Mouse (Mus musculus) ovary, postnatal 36 days (tissue): ENCODE measurements at regions not wholly inside any gene's neighbourhood (a gene's known extent, or its start where the extent isn't known, plus 50 kb on each side); places are given as distances from the start of the nearest gene placed in this dataset.

Source experiments
- DNase-seq: peaks from one replicate; pipeline ENCODE4 v3.0.0; 2022; ENCODE audit warnings: low spot score, mixed read lengths

GRCm38 (mm10) chr13:110683259-110684041 is 288.6 kb downstream of the Plk2 start:
- DNase-seq: no peak

GRCm38 (mm10) chr13:110688796-110689195 is 293.9 kb downstream of the Plk2 start:
- DNase-seq: no peak

GRCm38 (mm10) chr13:110690501-110691255 is 295.8 kb downstream of the Plk2 start:
- no peak for DNase-seq

- DNase-seq: no peak
Measured at GRCm38 (mm10) chr13:110692696-110693095, 297.9 kb downstream of the Plk2 start.

GRCm38 (mm10) chr13:110694876-110695275 is 300.0 kb downstream of the Plk2 start:
- no peak for DNase-seq

- DNase-seq: no peak
Measured at GRCm38 (mm10) chr13:110696549-110696948, 301.7 kb downstream of the Plk2 start.

GRCm38 (mm10) chr13:110704261-110704660 is 309.4 kb downstream of the Plk2 start:
- DNase-seq: no peak

- DNase-seq: no peak
Measured at GRCm38 (mm10) chr13:110710847-110711246, 316.0 kb downstream of the Plk2 start.

GRCm38 (mm10) chr13:110712527-110712926 is 317.7 kb downstream of the Plk2 start:
- DNase-seq: no peak

GRCm38 (mm10) chr13:110722170-110722569 is 327.3 kb downstream of the Plk2 start:
- DNase-seq: no peak

GRCm38 (mm10) chr13:110722752-110723151 is 327.9 kb downstream of the Plk2 start:
- no peak for DNase-seq

GRCm38 (mm10) chr13:110724836-110725235 is 330.0 kb downstream of the Plk2 start:
- no peak for DNase-seq

GRCm38 (mm10) chr13:110725821-110726220 is 331.0 kb downstream of the Plk2 start:
- no peak for DNase-seq

GRCm38 (mm10) chr13:110735511-110735910 is 340.7 kb downstream of the Plk2 start:
- no peak for DNase-seq

GRCm38 (mm10) chr13:110741576-110742206 is 346.8 kb downstream of the Plk2 start:
- no peak for DNase-seq

- no peak for DNase-seq
Measured at GRCm38 (mm10) chr13:110747223-110747868, 352.5 kb downstream of the Plk2 start.

- no peak for DNase-seq
Measured at GRCm38 (mm10) chr13:110752746-110753145, 357.9 kb downstream of the Plk2 start.

GRCm38 (mm10) chr13:110754548-110754947 is 359.7 kb downstream of the Plk2 start:
- no peak for DNase-seq

GRCm38 (mm10) chr13:110756877-110757276 is 362.0 kb downstream of the Plk2 start:
- no peak for DNase-seq

- DNase-seq: no peak
Measured at GRCm38 (mm10) chr13:110769210-110769609, 374.4 kb downstream of the Plk2 start.

- no peak for DNase-seq
Measured at GRCm38 (mm10) chr13:110775251-110775650, 380.4 kb downstream of the Plk2 start.

GRCm38 (mm10) chr13:110784162-110784785 is 389.4 kb downstream of the Plk2 start:
- DNase-seq: no peak
